Mouse (Mus musculus) embryonic fibroblast, embryonic 13.5 days (primary cell): ENCODE measurements around the gene Herc6.

Experiments
- CTCF ChIP-seq: IDR thresholded peaks from 2 replicates; pipeline ENCODE4 v1.5.1; 2011; ENCODE audit warnings: mild to moderate bottlenecking, control low read depth, low read length, moderate library complexity, borderline replicate concordance; ENCODE audit not compliant: insufficient read depth
- POLR2A ChIP-seq: IDR thresholded peaks from 2 replicates; pipeline ENCODE4 v1.6.1; 2011; ENCODE audit warnings: low read depth, mild to moderate bottlenecking, control low read depth, low read length, moderate library complexity

- no peak for TF ChIP-seq CTCF
- no peak for TF ChIP-seq POLR2A
Observed at GRCm38 (mm10) chr6:57557796-57558317, 22.9 kb upstream of the Herc6 start.
